Mouse (Mus musculus): ENCODE results near the gene Hoxb13. TPM values are rescaled to one million over a fixed set of nuclear protein-coding genes. Genes with fewer than 3 reads are reported as not detected.

Hoxb13 gene
- total and polyA plus RNA-seq, 3 experiments = 13.8 to 16.7 TPM; not detected in 1

GRCm38 (mm10) chr11:96175511-96175910 lies 18.6 kb upstream of the Hoxb13 start:
- Histone ChIP-seq H3K27me3 (ENCODE audit: control insufficient read depth in 1 of 2, insufficient read depth in 2 of 2, low read length in 2 of 2) (peaks cover 14 to 22% of the 10 kb centered on the region in 2 experiments), H3K4me3 (ENCODE audit: control insufficient read depth in 1 of 2, insufficient read depth in 1 of 2, low read depth in 2 of 2, low read length in 2 of 2) (no peak overlapping the region), H3K79me2 (ENCODE audit: control insufficient read depth, insufficient read depth, low read length, poor library complexity) (no peaks in the 10 kb centered on the region), H3K4me1 (ENCODE audit: control insufficient read depth in 1 of 2, insufficient read depth in 2 of 2, low read length in 2 of 2) (no peaks in the 10 kb centered on the region), H3K36me3 (ENCODE audit: control insufficient read depth in 1 of 2, insufficient read depth in 2 of 2, low read length in 2 of 2) (no peaks in the 10 kb centered on the region), H3K9me3 (replicated peaks; ENCODE audit: insufficient read depth, low read length) (no peaks in the 10 kb centered on the region), H3K9ac (ENCODE audit: control insufficient read depth, low read depth, low read length, poor library complexity, severe bottlenecking) (no peak overlapping the region), H3K27ac (ENCODE audit: control insufficient read depth, low read depth, low read length) (no peak overlapping the region)
- no peak for DNase-seq (ENCODE audit: low read depth, low spot score)
- no peak for TF ChIP-seq JUND (IDR thresholded peaks at IDR 0.05; ENCODE audit: low read depth, low read length)
- TF ChIP-seq ETS1 (IDR thresholded peaks at IDR 0.05; ENCODE audit: low read depth, low read length) = no peak
- TF ChIP-seq USF2 (IDR thresholded peaks at IDR 0.05; ENCODE audit: borderline replicate concordance in 1 of 2, insufficient read depth in 1 of 2, low read depth in 1 of 2, low read length in 2 of 2) = no peak
- no peak for TF ChIP-seq ZMIZ1 (IDR thresholded peaks at IDR 0.05; ENCODE audit: low read depth, low read length)
- TF ChIP-seq CTCF (IDR thresholded peaks at IDR 0.05 in 2 of 3, conservative IDR thresholded peaks at IDR 0.05 in 1 of 3; ENCODE audit: control insufficient read depth in 1 of 3, insufficient read depth in 1 of 3, low read depth in 2 of 3, low read length in 3 of 3, poor library complexity in 1 of 3, severe bottlenecking in 1 of 3) = no peak
- no peak for TF ChIP-seq TAL1 (IDR thresholded peaks at IDR 0.05; ENCODE audit: low read length)
- TF ChIP-seq HCFC1 (IDR thresholded peaks at IDR 0.05; ENCODE audit: low read depth, low read length) = no peak
- TF ChIP-seq TCF12 (IDR thresholded peaks at IDR 0.05; ENCODE audit: low read depth, low read length) = no peak
- TF ChIP-seq ZKSCAN1 (IDR thresholded peaks at IDR 0.05; ENCODE audit: low read depth, low read length) = no peak
- TF ChIP-seq EP300 (IDR thresholded peaks at IDR 0.05; ENCODE audit: low read depth in 1 of 2, low read length in 2 of 2) = no peak
- TF ChIP-seq BHLHE40 (IDR thresholded peaks at IDR 0.05; ENCODE audit: borderline replicate concordance, low read depth, low read length) = no peak
- no peak for TF ChIP-seq MAX (IDR thresholded peaks at IDR 0.05; ENCODE audit: low read length)
- TF ChIP-seq ZNF384 (IDR thresholded peaks at IDR 0.05; ENCODE audit: low read depth, low read length) = no peak
- no peak for TF ChIP-seq TBP (IDR thresholded peaks at IDR 0.05; ENCODE audit: low read depth, low read length)
- TF ChIP-seq MAZ (IDR thresholded peaks at IDR 0.05; ENCODE audit: low read depth, low read length) = no peak
- TF ChIP-seq ZC3H11A (IDR thresholded peaks at IDR 0.05; ENCODE audit: low read depth, low read length) = no peak

GRCm38 (mm10) chr11:96175951-96176530 lies 18.1 kb upstream of the Hoxb13 start:
- H3K9me3 ChIP-seq (replicated peaks; ENCODE audit: insufficient read depth, low read length) = no peaks in the 10 kb centered on the region
- TF ChIP-seq ZNF384 (IDR thresholded peaks at IDR 0.05; ENCODE audit: low read depth, low read length) (no peak), MAZ (IDR thresholded peaks at IDR 0.05; ENCODE audit: low read depth, low read length) (no peak), ZKSCAN1 (IDR thresholded peaks at IDR 0.05; ENCODE audit: low read depth, low read length) (no peak), POLR2AphosphoS2 (IDR thresholded peaks at IDR 0.05; ENCODE audit: low read length) (no peak), MEF2A (IDR thresholded peaks at IDR 0.05; ENCODE audit: extremely low read depth, insufficient replicate concordance, low read depth, low read length, poor library complexity, severe bottlenecking) (no peak), MYC (IDR thresholded peaks at IDR 0.05; ENCODE audit: low read depth, low read length) (no peak), GATA1 (IDR thresholded peaks at IDR 0.05; ENCODE audit: low read depth, low read length) (no peak), POLR2AphosphoS5 (IDR thresholded peaks at IDR 0.05; ENCODE audit: borderline replicate concordance, low read depth, low read length) (no peak), BHLHE40 (IDR thresholded peaks at IDR 0.05; ENCODE audit: borderline replicate concordance, low read depth, low read length) (no peak), NELFE (IDR thresholded peaks at IDR 0.05; ENCODE audit: low read depth, low read length) (no peak), POLR2A (IDR thresholded peaks at IDR 0.05; ENCODE audit: control insufficient read depth in 1 of 2, insufficient read depth in 1 of 2, low read depth in 1 of 2, low read length in 2 of 2, poor library complexity in 1 of 2) (no peak), USF2 (IDR thresholded peaks at IDR 0.05; ENCODE audit: borderline replicate concordance in 1 of 2, insufficient read depth in 1 of 2, low read depth in 1 of 2, low read length in 2 of 2) (no peak), SMC3 (IDR thresholded peaks at IDR 0.05; ENCODE audit: low read depth, low read length) (no peak)
- no peak overlapping the region for H3K4me3 ChIP-seq (ENCODE audit: control insufficient read depth in 1 of 2, insufficient read depth in 1 of 2, low read depth in 2 of 2, low read length in 2 of 2)
- H3K79me2 ChIP-seq (ENCODE audit: control insufficient read depth, insufficient read depth, low read length, poor library complexity) = no peaks in the 10 kb centered on the region
- H3K36me3 ChIP-seq (ENCODE audit: control insufficient read depth in 1 of 2, insufficient read depth in 2 of 2, low read length in 2 of 2) = no peaks in the 10 kb centered on the region
- DNase-seq (ENCODE audit: low read depth, low spot score) = no peak
- no peak overlapping the region for H3K9ac ChIP-seq (ENCODE audit: control insufficient read depth, low read depth, low read length, poor library complexity, severe bottlenecking)
- H3K27ac ChIP-seq (ENCODE audit: control insufficient read depth, low read depth, low read length) = no peak overlapping the region
- no peaks in the 10 kb centered on the region for H3K4me1 ChIP-seq (ENCODE audit: control insufficient read depth in 1 of 2, insufficient read depth in 2 of 2, low read length in 2 of 2)
- peaks cover 14 to 21% of the 10 kb centered on the region in 2 experiments for H3K27me3 ChIP-seq (ENCODE audit: control insufficient read depth in 1 of 2, insufficient read depth in 2 of 2, low read length in 2 of 2)

Measured in MEL (cell line).